Mouse (Mus musculus) liver, embryonic 16.5 days (tissue): ENCODE measurements around the gene Gria1. TPM values are rescaled to one million over a fixed set of nuclear protein-coding genes. Genes with fewer than 3 reads are reported as not detected.

Experiments used
- ATAC-seq: fragments of 200-750 bp; cut with Nextera tagmentation; 2 replicates; pipeline ENCODE4 v1.8.0; 2017; ENCODE audit warnings: low read depth, mild to moderate bottlenecking, moderate number of reproducible peaks, moderate library complexity
- H3K27ac ChIP-seq: fragments of 300-500 bp; sonication (generic); 2 replicates; pipeline ENCODE4 v1.5.1; 2014; ENCODE audit warnings: mild to moderate bottlenecking, low read length
- H3K27me3 ChIP-seq: fragments of 300-500 bp; sonication (generic); 2 replicates; pipeline ENCODE4 v1.6.1; 2014; ENCODE audit warnings: low read depth, low read length, mixed read lengths; ENCODE audit not compliant: control insufficient read depth, insufficient read depth
- H3K36me3 ChIP-seq: fragments of 300-500 bp; sonication (generic); 2 replicates; pipeline ENCODE4 v1.6.1; 2014; ENCODE audit warnings: mild to moderate bottlenecking; ENCODE audit not compliant: control insufficient read depth, insufficient read depth
- H3K4me1 ChIP-seq: fragments of 300-500 bp; sonication (generic); 2 replicates; pipeline ENCODE4 v1.6.1; 2014; ENCODE audit warnings: low read depth, low read length, mixed read lengths; ENCODE audit not compliant: control insufficient read depth
- H3K4me2 ChIP-seq: fragments of 300-500 bp; sonication (generic); 2 replicates; pipeline ENCODE4 v1.6.1; 2014; ENCODE audit warnings: low read depth, low read length, mixed read lengths
- H3K4me3 ChIP-seq: fragments of 300-500 bp; sonication (generic); 2 replicates; pipeline ENCODE4 v1.5.1; 2014; ENCODE audit warnings: low read depth, mild to moderate bottlenecking, low read length
- H3K9ac ChIP-seq: fragments of 300-500 bp; sonication (generic); 2 replicates; pipeline ENCODE4 v1.6.1; 2014; ENCODE audit warnings: low read depth, low read length
- H3K9me3 ChIP-seq: fragments of 300-500 bp; sonication (generic); replicated peaks from 2 replicates; pipeline ENCODE4 v1.6.1; 2016; ENCODE audit warnings: low read length; ENCODE audit not compliant: control insufficient read depth
- WGBS: fragments of 180-500 bp; shearing (Covaris S2); extraction: QIAGEN DNeasy Blood & Tissue Kit; methylation state at CpG from one replicate; pipeline ENCODE4 v1.1.7; 2014; ENCODE audit not compliant: insufficient replicate concordance; 5-methylcytosine and 5-hydroxymethylcytosine counted together
- polyA plus RNA-seq: library from polyadenylated mRNA; unstranded; fragments of >200 nt; fragmentation: Nextera tagmentation; extraction: Ambion mirVana; gene quantifications from 2 replicates; pipeline ENCODE4 v1.2.1, GENCODE M21; 2015

Gene Gria1
- polyA plus RNA-seq, 1 experiment from 2014 or later: 0.06 TPM

- no peak for ATAC-seq
Observed at GRCm38 (mm10) chr11:57090705-57091104, 79.5 kb downstream of the Gria1 start.

GRCm38 (mm10) chr11:57091276-57091914 lies 80.2 kb downstream of the Gria1 start:
- 36% methylated on average over 3 of the region's 3 CpGs for WGBS
- no peaks in the 10 kb centered on the region for H3K36me3 ChIP-seq
- no peak for ATAC-seq
- H3K9ac ChIP-seq: no peak overlapping the region
- H3K4me3 ChIP-seq: no peak overlapping the region
- H3K27me3 ChIP-seq: no peaks in the 10 kb centered on the region
- H3K9me3 ChIP-seq: no peaks in the 10 kb centered on the region
- H3K27ac ChIP-seq: no peak overlapping the region
- no peak overlapping the region for H3K4me2 ChIP-seq
- no peaks in the 10 kb centered on the region for H3K4me1 ChIP-seq

More at GRCm38 (mm10) chr11:57090705-57091104, 79.5 kb downstream of the Gria1 start:
- Histone ChIP-seq H3K4me2 (no peak overlapping the region), H3K9me3 (no peaks in the 10 kb centered on the region), H3K27me3 (no peaks in the 10 kb centered on the region), H3K4me3 (no peak overlapping the region), H3K36me3 (no peaks in the 10 kb centered on the region), H3K9ac (no peak overlapping the region), H3K4me1 (no peaks in the 10 kb centered on the region), H3K27ac (no peak overlapping the region)

- no peak for ATAC-seq
- H3K4me1 ChIP-seq: no peaks in the 10 kb centered on the region
- H3K36me3 ChIP-seq: no peaks in the 10 kb centered on the region
- H3K27me3 ChIP-seq: no peaks in the 10 kb centered on the region
- no peaks in the 10 kb centered on the region for H3K9me3 ChIP-seq
- 53% methylated on average over 5 of the region's 5 CpGs for WGBS
- no peak overlapping the region for H3K27ac ChIP-seq
- H3K9ac ChIP-seq: no peak overlapping the region
- no peak overlapping the region for H3K4me2 ChIP-seq
- no peak overlapping the region for H3K4me3 ChIP-seq
Observed at GRCm38 (mm10) chr11:57100491-57100890, 89.3 kb downstream of the Gria1 start.

GRCm38 (mm10) chr11:57103751-57104254 lies 92.6 kb downstream of the Gria1 start:
- no peak overlapping the region for H3K27ac ChIP-seq
- H3K27me3 ChIP-seq: no peaks in the 10 kb centered on the region
- ATAC-seq: no peak
- no peak overlapping the region for H3K4me3 ChIP-seq
- 38% methylated on average over 5 of the region's 5 CpGs for WGBS
- no peaks in the 10 kb centered on the region for H3K36me3 ChIP-seq
- no peaks in the 10 kb centered on the region for H3K4me1 ChIP-seq
- H3K4me2 ChIP-seq: no peak overlapping the region
- no peaks in the 10 kb centered on the region for H3K9me3 ChIP-seq
- H3K9ac ChIP-seq: no peak overlapping the region

- H3K4me2 ChIP-seq: no peak overlapping the region
- H3K9ac ChIP-seq: no peak overlapping the region
- H3K27me3 ChIP-seq: no peaks in the 10 kb centered on the region
- H3K4me3 ChIP-seq: no peak overlapping the region
- no peak for ATAC-seq
- H3K27ac ChIP-seq: no peak overlapping the region
- no peaks in the 10 kb centered on the region for H3K36me3 ChIP-seq
- WGBS: 59% methylated on average over 3 of the region's 3 CpGs
- no peaks in the 10 kb centered on the region for H3K9me3 ChIP-seq
- no peaks in the 10 kb centered on the region for H3K4me1 ChIP-seq
Observed at GRCm38 (mm10) chr11:57105683-57106082, 94.5 kb downstream of the Gria1 start.

- H3K27me3 ChIP-seq: no peaks in the 10 kb centered on the region
- H3K4me1 ChIP-seq: no peaks in the 10 kb centered on the region
- no peaks in the 10 kb centered on the region for H3K9me3 ChIP-seq
- no peak for ATAC-seq
- 70% methylated on average over 8 of the region's 8 CpGs for WGBS
- H3K4me3 ChIP-seq: no peak overlapping the region
- H3K4me2 ChIP-seq: no peak overlapping the region
- no peak overlapping the region for H3K27ac ChIP-seq
- H3K36me3 ChIP-seq: no peaks in the 10 kb centered on the region
- no peak overlapping the region for H3K9ac ChIP-seq
Observed at GRCm38 (mm10) chr11:57112386-57112785, 101.2 kb downstream of the Gria1 start.

- ATAC-seq: no peak
- H3K36me3 ChIP-seq: no peaks in the 10 kb centered on the region
- H3K4me1 ChIP-seq: no peaks in the 10 kb centered on the region
- WGBS: 62% methylated on average over 5 of the region's 5 CpGs
- H3K4me2 ChIP-seq: no peak overlapping the region
- no peaks in the 10 kb centered on the region for H3K27me3 ChIP-seq
- no peak overlapping the region for H3K4me3 ChIP-seq
- no peak overlapping the region for H3K27ac ChIP-seq
- H3K9me3 ChIP-seq: no peaks in the 10 kb centered on the region
- no peak overlapping the region for H3K9ac ChIP-seq
Observed at GRCm38 (mm10) chr11:57114410-57114809, 103.2 kb downstream of the Gria1 start.

GRCm38 (mm10) chr11:57127066-57127465 lies 115.9 kb downstream of the Gria1 start:
- Histone ChIP-seq H3K4me1 (no peaks in the 10 kb centered on the region), H3K9ac (no peak overlapping the region), H3K4me2 (no peak overlapping the region), H3K27me3 (no peaks in the 10 kb centered on the region), H3K27ac (no peak overlapping the region), H3K36me3 (no peaks in the 10 kb centered on the region), H3K9me3 (no peaks in the 10 kb centered on the region), H3K4me3 (no peak overlapping the region)
- 68% methylated on average over 8 of the region's 8 CpGs for WGBS
- ATAC-seq: no peak

- Histone ChIP-seq H3K27me3 (no peaks in the 10 kb centered on the region), H3K36me3 (no peaks in the 10 kb centered on the region), H3K4me2 (no peak overlapping the region), H3K9ac (no peak overlapping the region), H3K27ac (no peak overlapping the region), H3K4me3 (no peak overlapping the region), H3K9me3 (no peaks in the 10 kb centered on the region), H3K4me1 (no peaks in the 10 kb centered on the region)
- no peak for ATAC-seq
- 72% methylated on average over 14 of the region's 14 CpGs for WGBS
Observed at GRCm38 (mm10) chr11:57140162-57140780, 129.1 kb downstream of the Gria1 start.
